Mouse (Mus musculus): Measurements from ENCODE around the gene Plrg1.

Gene Plrg1

DNA sequence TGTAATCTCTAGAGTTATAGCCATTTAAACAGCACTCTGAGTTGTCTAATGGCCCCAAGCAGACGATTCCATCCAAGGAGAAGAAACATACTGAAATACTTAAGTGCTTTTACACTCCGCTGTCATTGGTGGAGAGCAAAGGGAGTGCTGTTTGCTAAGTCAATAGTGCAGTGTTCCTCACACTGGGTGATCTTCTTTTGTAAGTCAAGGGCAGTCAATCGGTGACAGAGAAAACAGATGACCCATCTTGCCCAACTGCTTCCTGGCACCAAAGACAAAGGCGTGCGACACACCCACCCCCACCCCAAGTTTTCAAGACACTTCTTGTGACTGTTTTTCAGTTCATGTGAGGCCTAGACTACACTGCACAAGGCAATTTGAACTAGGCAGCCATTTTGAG, 3.2 kb upstream of the Plrg1 start:
- in situ Hi-C loops (cut with MboI, MseI), result loop anchor here (5.0 kb wide), 1 partner anchor 50 kb away; no protein-coding TSS in a partner anchor

DNA sequence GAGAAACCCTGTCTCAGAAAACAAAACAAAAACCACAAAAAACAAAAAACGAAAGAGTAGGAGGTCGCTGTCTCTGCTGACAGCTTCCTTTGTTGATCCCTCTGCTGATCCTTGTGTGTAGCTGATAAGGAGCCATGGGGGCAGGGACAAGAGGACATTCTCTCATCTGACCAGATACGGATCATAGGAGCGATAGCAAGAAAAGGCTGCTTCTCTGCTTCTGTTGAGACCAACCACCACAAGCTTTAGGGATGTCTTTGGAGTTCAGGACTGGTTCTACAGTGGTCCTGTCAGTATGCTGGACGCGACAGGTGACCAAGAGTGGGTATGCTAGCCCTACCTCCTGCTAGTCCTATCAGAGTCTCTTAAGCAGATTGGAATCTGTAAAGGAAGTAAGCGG, 2.2 kb upstream of the Plrg1 start:
- in situ Hi-C loops (cut with MboI, MseI), result loop anchor here (5.0 kb wide), 1 partner anchor 51 kb away; no protein-coding TSS in a partner anchor

DNA sequence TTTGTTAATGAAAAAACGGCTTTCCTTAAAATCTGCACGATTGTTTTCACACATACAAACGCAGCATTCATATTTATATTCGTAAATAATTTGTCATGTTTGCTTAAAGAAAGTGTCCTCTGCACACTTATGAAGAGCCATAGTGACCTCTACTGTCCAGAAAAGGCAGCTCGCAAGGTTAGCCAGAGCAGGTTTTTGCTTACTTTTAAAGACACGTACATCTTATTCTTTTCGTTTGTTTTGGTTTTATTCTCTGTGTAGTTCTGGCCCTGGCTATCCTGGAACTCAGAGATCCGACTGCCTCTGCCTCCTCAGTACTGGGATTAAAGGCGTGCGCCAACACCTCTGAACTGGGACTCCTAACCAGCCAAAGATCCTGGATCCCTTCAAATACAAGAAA, 1.6 kb upstream of the Plrg1 start:
- in situ Hi-C loops (cut with MboI, MseI), result loop anchor here (5.0 kb wide), 1 partner anchor 51 kb away; no protein-coding TSS in a partner anchor

DNA sequence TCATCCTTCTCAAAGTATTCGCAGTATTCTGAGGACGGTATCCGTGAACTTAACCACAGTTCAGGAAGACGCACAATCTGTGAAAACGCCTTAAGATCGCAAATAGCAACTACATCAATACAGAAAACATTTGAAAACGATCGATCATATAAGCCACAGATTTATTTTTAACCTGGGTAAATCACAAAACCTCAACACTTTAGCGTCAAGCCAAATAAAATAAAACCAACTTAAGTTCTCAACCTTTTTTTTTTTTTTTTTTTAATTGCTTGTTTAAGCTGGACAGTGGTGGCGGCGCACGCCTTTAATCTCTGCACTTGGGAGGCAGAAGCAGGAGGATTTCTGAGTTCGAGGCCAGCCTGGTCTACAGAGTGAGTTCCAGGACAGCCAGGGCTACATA, 563 bp upstream of the Plrg1 start:
- in situ Hi-C loops (cut with MboI, MseI), result loop anchor here (5.0 kb wide), 1 partner anchor 52 kb away; no protein-coding TSS in a partner anchor

DNA sequence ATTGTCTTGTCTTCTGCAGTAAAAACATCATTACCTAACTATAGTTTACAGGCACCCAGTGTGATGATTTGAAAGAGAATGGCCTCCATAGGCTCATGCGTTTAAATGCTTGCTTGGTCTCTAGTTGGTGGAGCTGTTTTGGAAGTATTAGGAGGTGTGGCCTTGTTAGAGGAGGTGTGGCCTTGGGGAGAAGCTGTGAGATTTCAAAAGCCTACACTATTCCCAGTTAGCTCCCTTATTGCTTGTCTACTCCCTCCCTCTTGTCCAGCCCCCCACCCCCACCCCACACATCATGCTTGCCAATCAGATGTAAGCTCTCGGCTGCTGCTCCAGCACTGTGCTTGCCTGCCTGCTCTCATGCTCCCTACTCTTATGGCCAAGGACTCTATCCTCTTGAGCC, 1.7 kb downstream of the Plrg1 start:
- in situ Hi-C loops (cut with MboI, MseI), result no loop called here

DNA sequence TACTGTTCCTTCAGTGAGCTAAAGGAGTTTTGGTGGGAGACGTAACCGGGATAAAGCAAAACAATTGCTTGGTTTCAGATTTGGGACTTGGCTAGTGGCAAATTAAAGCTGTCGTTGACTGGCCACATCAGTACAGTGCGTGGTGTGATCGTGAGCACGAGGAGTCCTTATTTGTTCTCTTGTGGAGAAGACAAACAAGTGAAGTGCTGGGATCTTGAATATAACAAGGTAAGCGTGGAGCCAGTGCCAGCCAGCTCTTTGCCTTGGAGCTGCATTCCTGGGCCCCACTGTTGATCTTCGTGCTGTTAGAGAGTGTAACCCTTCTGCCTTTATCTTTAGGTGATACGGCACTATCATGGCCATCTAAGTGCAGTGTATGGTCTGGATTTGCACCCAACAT, 12.6 kb downstream of the Plrg1 start:
- in situ Hi-C loops (cut with MboI, MseI), result loop anchor here (10.0 kb wide), 1 partner anchor 693 kb away; no protein-coding TSS in a partner anchor

DNA sequence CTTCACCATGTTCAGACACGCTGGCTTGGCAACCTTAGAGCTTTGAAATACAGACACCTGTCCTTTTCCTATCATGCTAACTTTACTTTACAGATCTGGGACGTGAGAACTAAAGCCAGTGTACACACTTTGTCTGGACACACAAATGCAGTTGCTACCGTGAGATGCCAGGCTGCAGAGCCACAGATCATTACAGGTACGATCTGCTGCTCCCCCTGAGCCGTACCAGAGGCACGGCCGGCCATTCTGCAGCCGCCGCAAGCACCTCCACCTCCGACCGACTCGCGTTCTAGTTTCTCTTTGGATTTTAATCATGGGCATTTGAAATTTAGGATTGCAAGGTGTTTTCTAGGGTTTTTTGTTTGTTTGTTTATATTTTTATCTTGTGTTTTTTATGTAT, 13.5 kb downstream of the Plrg1 start:
- in situ Hi-C loops (cut with MboI, MseI), result loop anchor here (10.0 kb wide), 1 partner anchor 694 kb away; no protein-coding TSS in a partner anchor

DNA sequence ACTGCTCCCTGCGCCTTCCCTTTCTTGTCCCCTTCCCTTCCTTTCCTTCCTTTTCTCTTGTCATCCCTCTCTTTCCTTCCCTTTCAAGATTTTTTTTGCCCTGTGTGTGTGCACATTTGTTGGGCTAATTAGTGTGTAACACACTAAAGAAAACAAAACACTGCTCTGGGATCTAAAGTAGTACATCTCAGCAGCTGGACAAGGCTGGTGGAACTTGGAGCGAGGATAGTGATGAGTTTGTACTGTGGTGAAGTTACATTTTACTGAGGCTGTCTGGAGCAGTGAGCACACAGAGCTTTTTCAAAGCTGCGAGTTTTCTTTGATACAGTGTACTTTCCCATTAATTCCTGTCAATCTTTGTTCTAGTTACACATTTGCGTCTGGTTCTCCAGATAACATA, 14.9 kb downstream of the Plrg1 start:
- in situ Hi-C loops (cut with MboI, MseI), result no loop called here

DNA sequence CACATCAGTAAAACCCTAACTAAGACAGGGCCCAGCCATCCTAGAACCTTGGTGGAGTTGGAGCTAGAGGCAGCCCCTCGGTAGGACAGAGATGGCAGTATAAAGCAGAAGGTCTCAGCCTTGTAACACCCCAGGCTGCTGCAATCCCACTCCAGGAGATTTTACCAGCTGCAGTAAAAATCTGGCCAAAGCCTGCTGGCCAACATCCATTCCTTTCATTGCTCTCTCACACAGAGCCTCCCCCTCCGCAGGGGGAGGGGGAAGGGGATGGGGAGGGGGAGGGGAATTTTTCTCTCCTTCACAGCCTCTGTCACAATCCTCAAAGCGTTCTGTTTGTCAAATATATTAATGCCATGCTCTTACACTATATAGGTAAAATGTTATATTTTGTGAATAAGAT, 21.2 kb downstream of the Plrg1 start:
- in situ Hi-C loops (cut with MboI, MseI), result no loop called here

DNA sequence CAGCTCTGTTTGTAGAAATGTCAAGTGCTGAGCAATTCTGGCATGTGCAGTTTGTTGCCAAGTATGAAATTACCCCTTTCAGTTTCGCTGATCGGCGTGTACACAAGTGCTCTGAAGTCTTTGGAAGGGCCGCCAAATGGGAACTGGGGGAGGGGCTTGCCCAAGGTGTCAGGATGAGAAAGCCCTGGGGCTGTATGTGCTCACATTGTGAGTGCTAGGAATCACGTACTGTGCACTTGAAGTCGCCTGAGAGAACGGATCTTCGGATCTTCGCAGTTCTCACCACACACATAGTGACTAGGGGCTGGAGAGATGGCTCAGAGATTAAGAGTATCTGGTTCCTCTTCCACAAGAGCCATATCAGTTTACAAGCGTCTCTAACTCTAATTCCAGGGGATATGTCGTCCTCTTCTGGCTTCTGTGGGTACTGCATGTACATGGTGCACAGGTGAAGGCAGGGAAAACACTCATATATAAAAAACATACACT, 25.3 kb downstream of the Plrg1 start:
- in situ Hi-C loops (cut with MboI, MseI), result loop anchor here (5.0 kb wide), 1 partner anchor 78 kb away; no protein-coding TSS in a partner anchor

DNA sequence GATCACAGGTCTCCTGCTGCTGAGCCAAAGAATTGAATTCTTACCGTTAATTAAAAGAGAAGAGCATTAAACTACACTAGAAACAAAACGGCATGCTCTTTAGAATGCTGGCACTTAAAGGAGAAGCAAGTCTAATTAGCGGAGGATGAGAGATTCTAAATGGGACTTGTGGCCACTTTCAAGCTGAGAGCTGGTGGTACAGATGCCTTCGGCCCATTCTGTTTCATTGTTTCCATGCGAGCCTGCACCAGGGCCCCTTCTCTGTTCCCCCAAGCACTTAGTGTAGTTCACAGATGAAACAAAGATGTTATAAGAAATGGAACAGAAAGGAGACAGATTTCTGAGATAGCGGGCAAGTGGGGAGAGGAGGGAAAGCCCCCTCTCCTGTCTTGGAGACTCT, 42.3 kb downstream of the Plrg1 start:
- in situ Hi-C loops (cut with MboI, MseI), result no loop called here

DNA sequence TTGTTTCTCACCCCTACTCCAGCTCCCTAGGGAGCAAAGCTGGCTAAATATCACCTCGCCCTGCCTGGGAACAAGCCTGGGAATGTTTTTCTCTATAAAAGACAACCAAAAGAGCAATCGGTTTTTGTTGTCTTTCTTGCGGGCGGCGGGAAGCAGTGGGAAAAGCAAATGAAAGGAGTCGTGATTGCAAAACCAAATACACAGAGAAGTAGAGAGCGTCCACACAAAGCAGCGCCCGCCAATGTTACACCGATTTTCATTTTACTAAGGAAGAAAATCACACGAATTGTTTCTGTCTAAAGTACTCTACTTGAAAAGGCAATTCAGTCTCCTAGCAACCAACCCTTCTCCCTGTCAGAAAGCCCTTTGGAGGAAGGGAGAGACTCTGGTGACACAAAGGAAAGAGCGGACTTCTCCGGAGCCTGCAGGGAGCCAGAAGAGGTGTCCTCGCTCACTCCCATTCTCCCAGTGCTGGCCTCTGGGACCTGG, 43.3 kb downstream of the Plrg1 start:
- in situ Hi-C loops (cut with MboI, MseI), result no loop called here

DNA sequence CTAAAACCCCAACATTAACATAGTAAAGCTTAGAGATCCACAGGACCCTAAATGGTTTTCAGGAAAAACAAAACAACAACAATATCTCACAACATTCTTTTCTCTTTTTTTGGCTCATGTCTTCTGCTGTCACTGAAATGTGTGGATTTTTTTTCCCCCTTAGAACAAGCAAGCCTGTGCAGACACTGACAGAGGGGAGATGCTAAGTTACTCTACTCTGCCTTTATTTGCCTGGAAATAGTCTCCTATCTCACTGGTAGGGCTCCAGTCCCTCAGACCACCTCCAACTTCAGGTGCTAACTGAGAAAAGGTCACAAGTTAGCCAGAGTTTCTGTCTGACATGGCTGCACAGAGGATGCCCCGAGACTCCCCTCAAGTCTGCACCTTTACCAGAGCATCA, 43.8 kb downstream of the Plrg1 start:
- in situ Hi-C loops (cut with MboI, MseI), result no loop called here

DNA sequence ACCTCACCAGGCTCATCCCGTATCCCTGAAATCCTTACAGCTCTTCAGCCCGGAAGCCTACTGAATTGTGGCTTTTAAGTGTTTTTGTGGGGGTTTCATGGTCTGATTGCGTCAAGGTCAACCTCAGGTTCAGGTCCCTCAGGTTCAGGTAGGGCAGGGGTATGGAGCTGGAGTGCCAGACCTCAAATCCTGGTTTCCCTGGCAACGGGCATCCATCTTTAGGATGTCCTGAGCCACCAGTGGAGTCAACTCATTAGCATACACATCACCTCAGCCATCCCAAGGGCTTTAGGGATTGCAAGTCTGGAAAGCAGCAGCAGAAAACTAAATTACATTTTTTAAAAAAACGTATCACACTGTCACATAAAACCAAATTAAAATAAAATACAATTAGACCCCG, 44.3 kb downstream of the Plrg1 start:
- in situ Hi-C loops (cut with MboI, MseI), result no loop called here

DNA sequence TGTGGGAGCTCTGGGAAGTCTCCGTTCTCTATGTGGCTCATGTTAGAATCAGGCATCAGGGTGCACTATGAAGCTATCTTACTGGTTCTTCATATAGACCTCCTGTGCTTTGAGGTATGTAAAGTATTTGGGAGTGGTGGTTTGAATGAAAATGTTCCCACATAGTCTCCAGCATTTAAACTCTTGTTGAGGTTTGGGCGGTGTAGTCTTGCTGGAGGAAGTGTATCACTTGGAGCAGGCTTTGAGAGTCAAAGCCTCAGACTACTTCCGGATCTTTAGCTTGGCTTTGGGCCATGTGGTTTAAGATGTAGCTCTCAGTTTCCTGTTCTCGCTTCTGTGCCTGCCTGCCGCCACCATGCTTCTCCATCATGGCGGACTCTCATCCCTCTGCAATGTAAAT, 47.0 kb downstream of the Plrg1 start:
- in situ Hi-C loops (cut with MboI, MseI), result no loop called here

DNA sequence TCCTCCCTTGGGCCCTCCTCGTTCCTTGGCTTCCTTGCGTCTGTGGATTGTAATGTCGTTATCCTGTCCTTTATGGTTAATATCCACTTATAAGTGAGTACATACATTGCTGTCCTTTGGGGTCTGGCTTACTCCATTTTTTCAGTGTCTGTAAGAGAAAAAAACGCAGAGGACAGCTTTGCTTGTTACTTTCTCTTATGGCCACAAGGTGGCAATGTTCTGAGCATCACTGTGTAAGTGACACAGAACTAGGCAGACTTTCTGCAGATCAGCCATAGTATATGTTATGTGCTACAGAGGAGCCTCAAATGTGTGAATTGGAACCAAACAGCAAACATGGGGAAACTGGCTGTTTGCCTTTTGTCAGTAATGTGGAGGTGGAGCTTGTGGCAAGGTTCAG, 54.8 kb downstream of the Plrg1 start:
- in situ Hi-C loops (cut with MboI, MseI), result no loop called here

DNA sequence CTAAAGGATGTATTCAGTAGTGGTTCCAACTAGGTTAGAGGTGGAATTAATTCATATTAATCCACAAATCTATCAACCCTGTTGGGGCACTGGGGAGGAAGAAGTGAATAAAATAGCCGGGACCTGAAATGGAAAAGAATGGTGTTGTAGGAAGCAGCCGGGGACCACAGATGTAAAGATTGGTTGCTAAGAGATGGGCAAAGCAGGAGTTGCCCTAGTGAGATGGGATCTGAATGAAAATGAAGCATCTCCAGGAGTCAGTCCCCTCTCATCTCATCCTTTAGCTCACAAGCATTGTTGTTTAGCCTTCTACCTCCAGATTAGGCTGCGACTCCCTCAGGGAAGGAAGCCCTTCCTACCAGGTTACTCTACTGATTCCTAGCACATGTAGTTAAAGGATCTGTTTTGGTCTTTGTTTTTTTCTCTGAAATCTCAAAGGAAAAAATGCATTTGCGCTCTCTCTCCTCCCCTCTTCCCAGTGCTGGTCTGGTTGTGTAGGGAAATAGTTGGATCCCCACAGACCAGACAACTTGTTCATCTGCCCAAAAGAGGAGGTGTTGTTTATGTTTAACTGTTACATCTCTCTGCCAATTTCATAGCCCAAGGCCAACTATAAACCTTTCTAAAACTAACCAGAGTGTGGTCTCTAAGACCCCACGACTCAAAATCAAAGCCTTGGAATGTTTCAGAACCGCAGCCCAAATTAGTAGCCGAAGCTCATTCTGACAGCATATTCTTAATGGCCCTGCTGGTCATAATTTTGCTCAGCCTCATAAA, 56.4 kb downstream of the Plrg1 start:
- in situ Hi-C loops (cut with MboI, MseI), result no loop called here

DNA sequence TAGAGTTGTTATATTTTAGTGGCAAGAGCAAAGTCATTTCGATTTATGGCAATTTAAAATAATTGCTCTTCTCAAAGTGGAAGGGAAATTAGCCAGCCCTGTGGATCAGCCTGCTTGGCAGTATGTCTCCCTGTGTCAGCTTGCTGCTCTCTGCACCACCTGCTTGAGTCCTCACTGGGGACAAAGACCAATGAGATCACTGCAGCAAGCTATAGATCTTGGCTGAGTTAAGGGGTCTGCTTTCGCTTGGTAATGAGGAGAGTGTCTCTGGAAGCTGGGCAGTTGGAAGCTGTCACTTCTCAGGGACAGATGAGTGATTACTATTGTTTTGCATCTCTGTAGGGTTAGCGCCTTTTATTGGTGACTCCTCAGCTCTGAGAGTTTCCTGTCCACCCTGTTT, 57.5 kb downstream of the Plrg1 start:
- in situ Hi-C loops (cut with MboI, MseI), result no loop called here

DNA sequence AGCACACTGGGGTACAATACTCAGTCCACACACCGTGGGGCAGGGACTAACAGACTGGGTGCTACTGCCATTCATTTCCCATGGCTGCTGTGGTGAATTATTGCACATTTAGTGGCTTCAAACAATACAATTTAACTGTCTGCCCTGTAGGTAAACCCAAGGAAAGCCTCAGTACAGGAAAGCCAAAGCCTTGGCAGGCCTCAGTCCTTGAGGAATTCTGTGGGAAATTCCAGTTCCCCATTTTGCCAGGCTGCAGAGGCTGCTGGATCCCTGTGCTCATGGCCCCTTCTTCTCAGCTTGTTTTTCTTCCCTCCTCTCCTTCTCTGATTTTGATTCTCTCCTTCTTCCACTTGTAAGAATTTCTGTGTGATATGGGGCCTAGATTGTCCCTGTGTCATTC, 59.6 kb downstream of the Plrg1 start:
- in situ Hi-C loops (cut with MboI, MseI), result no loop called here

DNA sequence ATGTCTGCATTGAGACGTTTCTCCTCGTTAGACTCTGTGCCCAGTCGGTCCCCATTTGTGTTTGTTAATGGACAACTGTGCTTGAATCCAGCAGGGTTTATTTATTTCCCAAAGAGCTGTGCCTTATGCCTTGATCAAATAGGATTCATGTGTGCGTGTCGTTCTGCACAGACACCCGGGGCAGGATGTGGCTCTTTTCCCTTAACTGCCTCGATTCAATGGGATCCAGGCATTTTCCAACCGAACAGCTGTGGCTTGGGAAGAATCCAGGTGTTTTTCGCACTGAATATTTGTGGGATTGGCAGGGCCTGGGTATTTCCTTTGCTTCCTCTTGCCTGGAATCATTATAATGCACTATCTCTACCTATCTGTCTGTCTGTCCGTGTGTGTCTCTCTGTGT, 62.3 kb downstream of the Plrg1 start:
- in situ Hi-C loops (cut with MboI, MseI), result no loop called here

Measured in regulatory T cell (primary cell).